Mouse (Mus musculus): Measurements from ENCODE around the gene Fgfbp1.
A peak's percentile ranks its signal among the peaks of the same experiment; 100 is the strongest.

The Fgfbp1 gene

GRCm38 (mm10) chr5:43981620-43982019 lies at the start of gene Fgfbp1:
TSS of gene Fgfbp1 (minus strand) at chr5:43981779.
- DNase-seq (ENCODE audit: low spot score): no peak

DNA sequence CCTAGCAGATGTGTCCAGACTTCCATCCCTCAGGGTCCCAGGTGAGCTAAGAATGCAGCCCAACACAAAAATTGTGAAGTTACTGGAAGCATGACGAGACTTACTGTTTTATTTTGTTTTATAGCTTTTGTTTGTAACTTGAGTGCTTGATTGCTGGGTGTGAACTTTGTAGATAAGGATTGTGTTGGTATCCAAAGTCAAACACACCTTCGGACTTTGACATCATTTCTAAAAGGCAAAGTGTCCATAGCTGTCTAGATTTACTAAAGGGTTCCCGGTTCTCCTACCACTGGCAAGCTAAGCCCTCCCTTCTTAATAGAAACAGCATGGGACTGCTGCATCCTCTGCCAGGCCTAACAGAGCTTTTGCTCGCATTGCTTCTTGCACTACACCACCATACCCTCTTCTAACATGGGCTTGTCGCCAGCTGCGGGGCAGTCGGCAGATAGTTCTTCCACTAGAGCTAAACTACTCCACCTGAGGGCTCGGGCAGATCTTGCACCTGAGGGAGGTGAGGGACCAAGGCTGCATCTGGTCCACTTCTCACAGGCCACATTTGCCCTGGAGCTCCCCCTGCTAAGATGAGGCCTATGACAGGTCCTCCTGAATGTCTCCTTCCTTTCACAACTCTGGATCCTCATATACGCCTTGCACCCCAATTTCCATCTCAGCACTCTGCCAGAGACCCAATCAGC lies 16.9 kb upstream of the Fgfbp1 start:
- no peak for DNase-seq (ENCODE audit: low spot score)

GRCm38 (mm10) chr5:43997626-43998025 lies 16.0 kb upstream of the Fgfbp1 start:
- DNase-seq (ENCODE audit: low spot score): no peak

- DNase-seq (ENCODE audit: low spot score): no peak
Observed at GRCm38 (mm10) chr5:43996162-43996561, 14.6 kb upstream of the Fgfbp1 start.

DNA sequence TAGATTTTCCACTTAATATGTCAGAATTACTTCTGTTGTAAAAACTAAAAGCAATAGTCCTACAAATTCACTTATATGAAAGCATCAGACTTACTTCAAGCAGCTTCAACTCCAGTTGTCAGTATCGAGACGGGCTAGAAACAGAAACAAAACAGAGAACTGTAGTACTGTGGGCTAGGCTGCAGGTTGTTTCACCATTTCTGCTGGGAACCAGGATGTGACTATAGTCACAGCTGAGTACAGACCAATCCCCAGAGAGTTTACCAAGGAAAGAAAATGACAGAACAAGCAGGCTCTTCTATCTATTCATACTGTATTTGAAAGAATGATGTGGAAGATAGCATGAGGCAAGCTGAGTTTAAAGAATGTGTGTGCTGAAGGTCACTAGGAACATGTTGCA lies 13.4 kb upstream of the Fgfbp1 start:
- no peak for DNase-seq (ENCODE audit: low spot score)

- peak; percentile 63 for DNase-seq (ENCODE audit: low spot score)
Observed at GRCm38 (mm10) chr5:43990316-43990715, 8.7 kb upstream of the Fgfbp1 start.

DNA sequence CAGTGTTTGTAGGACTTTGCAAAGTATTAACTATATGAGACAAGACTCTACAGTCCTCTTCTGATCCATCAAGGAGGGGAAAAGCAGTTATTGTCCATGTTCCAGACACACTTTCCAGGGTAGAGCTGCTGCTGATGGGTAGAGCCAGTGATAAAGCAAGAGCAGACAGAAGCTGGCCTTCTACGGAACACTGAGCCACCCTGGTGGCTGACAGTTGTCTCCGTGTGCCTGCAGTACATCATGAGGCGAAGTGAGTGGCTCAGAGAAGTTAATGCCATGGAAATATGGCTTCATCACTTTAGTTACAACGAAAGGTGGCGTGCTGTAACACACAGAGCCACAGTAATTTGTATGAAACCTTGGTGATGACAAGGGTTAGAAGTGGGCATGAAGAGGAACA lies 7.4 kb upstream of the Fgfbp1 start:
- DNase-seq (ENCODE audit: low spot score): no peak

- no peak for DNase-seq (ENCODE audit: low spot score)
Observed at GRCm38 (mm10) chr5:43986212-43986611, 4.6 kb upstream of the Fgfbp1 start.

DNA sequence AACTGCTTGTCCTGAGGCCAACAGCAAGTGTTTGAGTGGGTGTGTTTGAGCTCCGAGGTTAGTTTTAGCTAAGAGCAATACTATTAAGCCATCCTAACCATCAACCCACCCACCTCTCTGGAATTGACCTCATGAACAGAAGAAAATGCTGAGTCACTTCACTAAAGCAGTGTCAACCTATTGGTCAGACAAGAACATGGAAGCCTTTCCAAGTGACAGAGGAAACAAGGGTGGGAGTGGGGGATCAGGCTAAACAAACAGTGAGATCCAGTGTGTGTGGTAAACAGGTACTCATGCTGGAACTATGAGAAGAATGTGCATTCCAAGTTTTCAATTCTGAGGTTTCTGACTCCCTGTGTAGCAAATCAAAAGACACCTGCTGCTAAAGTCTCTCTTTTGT lies 1.3 kb upstream of the Fgfbp1 start:
- no peak for DNase-seq (ENCODE audit: low spot score)

DNA sequence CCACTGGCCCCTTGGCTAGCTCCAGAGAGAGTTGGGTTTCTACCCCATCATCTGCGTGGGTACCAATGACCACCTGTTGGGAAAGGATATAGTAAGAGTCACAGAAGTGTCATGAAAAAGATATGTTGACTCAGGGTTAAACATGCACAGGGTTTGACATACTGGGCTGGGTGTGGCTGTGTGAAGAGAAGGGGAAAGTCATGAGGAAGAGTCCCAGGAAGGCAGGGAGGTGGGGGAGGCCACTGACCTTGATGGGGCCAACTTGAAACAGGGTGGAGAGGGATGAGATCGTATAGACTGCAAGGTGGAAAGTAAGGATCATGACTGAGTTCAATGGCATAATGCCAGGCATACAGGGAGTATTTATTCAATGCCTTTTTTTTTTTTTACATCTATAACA lies 1.2 kb downstream of the Fgfbp1 start:
- DNase-seq (ENCODE audit: low spot score): no peak

DNA sequence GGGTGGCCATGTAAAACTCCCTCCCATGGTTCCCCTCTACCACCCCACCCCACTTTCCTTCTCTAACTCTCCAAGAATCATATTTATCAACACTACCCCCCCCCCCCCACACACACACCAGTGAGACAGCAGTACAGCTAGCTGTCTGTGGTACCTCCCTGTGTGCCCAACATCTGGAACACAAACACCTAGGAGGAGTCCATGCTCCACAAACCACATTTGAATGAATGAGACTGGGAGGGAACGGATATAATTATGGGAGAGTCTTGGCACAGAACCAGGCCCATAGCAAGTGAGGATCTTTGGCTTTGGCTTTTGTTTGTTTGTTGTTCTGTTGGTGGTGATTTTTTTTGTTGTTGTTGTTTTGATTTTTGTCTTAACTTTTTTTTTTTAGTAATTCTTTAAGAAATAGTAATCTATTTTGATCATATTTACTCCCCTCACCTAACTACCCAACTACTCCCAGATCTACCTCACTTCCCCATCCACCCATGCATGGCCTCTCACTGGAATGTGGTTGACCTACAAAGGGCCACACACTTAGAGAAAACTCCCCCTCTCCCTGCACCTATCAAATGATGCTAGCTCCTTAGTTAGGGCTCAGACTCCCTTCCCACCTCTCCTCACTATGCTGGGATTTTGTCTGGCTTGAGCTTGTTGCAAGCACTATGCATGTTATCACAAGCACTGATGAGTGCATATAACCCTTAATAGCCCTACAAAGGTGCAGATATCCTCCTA lies 4.6 kb downstream of the Fgfbp1 start:
- no peak for DNase-seq (ENCODE audit: low spot score)

DNA sequence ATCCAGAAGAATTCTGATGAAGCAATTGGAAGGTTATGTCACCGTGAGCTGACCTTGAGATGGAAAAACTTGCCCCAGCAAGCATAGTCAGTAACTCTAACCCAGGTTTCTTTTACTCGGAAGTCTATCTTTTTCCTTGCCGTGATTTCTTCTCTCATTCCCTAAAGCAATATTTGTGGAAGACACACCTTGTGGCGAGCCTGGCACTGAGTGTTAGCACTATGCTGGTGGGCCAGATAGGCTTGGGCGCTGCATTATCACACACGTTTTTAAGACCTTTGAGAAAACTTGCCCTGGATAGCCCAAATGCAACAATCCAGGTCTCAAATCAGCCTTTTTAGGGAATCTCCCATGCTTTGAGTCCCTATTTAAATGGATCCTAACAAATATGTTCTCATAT lies 7.4 kb downstream of the Fgfbp1 start:
- DNase-seq (ENCODE audit: low spot score): no peak

- no peak for DNase-seq (ENCODE audit: low spot score)
Observed at GRCm38 (mm10) chr5:43971156-43971555, 10.4 kb downstream of the Fgfbp1 start.

DNA sequence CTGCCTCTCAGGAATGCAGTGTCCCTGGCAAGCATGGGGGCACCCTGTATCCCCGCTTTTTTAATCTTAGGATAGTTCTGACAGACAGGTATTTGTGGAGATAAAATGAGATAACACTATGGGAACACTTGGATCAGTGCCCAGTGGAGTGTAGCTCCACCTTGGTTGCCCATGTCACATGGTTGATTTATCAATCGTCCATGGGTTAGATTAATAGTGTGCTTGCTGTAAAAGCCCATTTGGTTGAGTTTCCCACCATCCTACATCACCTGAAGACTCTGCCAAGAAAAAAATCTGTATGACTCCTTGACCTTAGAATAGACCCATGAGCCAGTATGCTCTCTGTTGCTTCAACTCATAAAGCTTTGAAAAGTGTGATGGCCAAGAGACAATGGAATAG lies 11.0 kb downstream of the Fgfbp1 start:
- no peak for DNase-seq (ENCODE audit: low spot score)

- no peak for DNase-seq (ENCODE audit: low spot score)
Observed at GRCm38 (mm10) chr5:43968634-43969033, 12.9 kb downstream of the Fgfbp1 start.

- no peak for DNase-seq (ENCODE audit: low spot score)
Observed at GRCm38 (mm10) chr5:43961056-43961455, 20.5 kb downstream of the Fgfbp1 start.

DNA sequence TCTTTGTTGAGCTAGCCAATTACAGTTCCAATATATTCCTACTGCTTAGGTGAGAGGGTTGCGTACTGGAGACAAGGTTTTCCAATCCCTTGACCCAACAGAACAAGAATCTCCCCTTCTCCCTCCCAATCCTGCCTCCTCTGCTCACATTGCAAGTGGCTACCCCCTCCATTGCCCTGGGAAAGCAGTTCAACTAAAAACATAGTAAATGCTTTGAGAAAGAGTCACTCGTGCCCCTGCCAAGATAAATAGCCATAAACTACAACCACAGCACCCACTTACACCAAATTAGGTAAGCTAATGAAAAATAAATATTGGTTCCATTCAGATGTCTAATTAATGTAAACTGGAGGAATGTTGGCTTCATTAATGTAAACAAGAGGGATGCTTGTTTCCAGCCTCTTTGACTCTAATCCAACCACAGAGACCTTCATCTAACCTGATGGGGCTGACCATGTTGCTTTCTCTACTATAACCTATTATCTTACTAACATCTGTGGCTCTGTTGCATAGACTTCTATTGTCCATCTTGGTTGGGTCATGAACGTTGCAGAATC lies 21.6 kb downstream of the Fgfbp1 start:
- no peak for DNase-seq (ENCODE audit: low spot score)

DNA sequence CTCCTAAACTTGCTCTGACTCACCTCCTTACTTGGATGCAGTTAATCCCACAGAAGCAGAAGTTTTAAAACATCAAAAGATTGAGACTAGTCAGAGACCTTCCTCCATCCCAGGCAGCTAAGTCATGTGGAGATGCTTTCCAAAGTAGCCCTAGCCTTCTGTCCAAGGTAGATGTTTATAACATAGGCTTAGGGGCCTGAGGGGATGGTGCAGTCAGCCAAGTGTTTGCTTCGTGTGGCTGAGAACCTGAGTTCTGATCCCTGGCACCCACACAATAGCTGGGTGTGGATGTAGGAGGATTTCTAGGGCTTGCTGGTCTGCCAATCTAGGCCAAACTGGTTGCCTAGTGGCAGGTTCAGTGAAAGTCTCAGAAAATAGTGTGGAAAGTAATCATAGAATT lies 28.3 kb downstream of the Fgfbp1 start:
- DNase-seq (ENCODE audit: low spot score): no peak

GRCm38 (mm10) chr5:43948748-43949275 lies 32.8 kb downstream of the Fgfbp1 start:
- peak; percentile 62 for DNase-seq (ENCODE audit: low spot score)

DNA sequence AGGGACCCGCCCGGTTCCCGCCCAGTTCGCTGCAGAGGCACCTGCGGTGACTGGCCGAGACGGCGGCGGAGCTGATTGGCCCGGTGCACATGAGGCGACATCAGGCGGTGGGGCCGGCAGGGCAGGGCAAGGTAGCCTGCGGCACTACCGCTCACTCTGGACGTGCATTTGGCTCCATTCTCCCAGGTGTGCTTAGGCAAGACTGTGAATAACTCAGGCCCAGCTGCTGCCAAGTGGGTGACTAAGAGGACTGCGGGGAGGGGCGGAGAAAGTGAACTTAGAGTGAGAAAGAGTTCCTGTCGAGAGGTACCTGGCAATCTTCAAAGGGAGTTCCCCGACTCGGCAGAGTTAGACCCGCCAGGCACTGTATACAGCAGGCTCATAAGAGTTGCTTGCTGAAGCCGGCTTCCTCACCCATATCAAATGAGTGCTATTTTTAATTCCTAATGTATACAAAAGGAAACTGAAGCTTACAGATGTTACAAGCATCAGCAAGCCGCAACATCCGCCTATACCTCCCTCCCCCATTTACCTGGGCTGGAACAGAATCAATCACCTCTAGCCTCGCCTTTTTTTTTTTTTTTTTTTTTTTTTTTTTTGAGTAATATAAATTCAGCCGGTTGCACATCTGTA lies 33.4 kb downstream of the Fgfbp1 start:
- peak; percentile 86 for DNase-seq (ENCODE audit: low spot score)

- DNase-seq (ENCODE audit: low spot score): no peak
Observed at GRCm38 (mm10) chr5:43947330-43947977, 34.1 kb downstream of the Fgfbp1 start.

DNA sequence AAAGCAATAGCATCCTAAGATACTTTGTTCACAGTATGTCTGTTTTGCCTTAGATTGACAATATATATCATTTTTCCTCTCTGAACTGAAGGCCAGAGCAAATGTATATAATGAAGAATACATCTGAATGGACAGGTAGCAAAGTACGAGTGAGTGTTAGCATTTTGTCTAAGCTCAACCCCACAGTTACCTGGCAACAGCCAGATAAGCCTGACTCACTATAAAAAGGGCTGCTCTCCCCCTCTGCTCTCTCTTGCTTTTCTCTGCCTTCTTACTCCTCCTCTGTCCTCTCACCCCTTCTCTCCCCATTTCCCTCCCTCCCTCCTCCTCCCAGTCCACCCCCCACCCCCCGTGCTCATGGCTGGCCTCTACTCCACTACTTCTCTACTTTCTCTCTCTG lies 48.3 kb downstream of the Fgfbp1 start:
- DNase-seq (ENCODE audit: low spot score): no peak
